Mouse (Mus musculus): ENCODE measurements around the gene Galnt7.
A peak's percentile ranks its signal among the peaks of the same experiment; 100 is the strongest.

The Galnt7 gene

DNA sequence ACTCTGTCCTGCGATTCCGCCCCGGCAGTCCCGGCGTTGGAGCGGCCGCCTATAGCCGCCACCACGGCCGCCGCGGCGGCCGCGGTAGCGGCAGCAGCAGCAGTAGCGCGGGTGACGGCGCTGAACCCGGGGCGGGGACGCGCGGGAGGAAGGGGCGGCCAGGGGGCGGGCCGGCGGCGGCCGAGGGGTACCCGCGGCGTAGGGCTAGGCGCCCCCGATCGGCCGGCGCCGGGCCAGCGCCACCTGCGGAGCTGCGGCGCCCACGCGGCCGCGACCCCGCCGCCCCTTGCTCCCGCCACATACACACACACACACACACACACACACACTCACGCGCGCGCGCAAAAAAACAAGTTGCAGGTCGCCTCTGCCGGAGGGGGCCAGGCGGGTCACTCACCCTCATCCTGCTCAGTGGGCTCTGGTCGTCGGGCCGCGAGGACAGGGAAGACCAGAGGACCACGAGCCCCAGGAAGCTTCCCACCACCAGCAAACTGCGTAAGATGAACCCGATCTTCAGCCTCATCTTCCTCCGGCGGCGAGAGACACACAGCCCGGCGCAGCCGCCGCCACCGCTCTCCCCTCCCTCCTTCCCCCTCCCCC lies at the start of gene Galnt7:
Galnt7 (minus strand) TSS at position 577 of the 600 bp plus-strand sequence.
- peak; percentile 56 to 83 for DNase-seq

DNA sequence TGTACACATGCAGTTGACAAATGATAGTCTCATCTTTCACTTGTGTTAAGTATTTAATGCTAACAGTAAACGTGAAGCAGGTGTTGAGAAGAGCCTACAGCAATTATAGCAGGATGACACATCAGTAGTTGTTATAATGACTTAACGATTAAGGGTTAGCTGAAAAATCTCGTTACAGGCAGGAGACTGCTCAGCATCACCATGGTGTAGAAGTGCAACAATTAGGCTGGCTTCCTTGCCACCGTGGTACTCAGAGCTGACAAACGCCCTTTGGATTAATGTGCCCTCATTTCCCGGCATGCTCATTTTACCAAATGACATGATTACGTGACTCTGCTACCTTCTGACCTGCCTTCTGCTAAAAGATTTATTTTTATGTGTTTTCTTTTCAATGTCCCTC lies 35.8 kb upstream of the Galnt7 start:
- no peak for DNase-seq

DNA sequence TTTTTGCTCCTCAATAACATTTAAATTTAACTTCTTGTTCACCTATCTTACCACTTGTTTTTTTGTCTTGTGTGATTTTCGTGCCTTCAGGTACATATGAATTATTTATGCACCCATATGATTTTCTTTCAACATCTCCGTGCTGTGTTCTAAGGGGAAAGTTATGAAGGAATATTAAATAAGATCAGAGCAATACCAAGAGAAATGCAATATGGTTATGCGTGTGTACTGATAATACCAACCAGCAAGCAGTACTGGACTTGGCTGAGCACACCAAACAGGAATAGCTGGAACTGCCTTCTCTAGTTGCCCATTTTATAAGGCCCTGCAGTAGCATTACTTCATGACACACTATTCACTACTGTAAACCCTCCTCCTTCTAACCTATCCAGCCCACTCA lies 33.0 kb upstream of the Galnt7 start:
- DNase-seq = no peak

DNA sequence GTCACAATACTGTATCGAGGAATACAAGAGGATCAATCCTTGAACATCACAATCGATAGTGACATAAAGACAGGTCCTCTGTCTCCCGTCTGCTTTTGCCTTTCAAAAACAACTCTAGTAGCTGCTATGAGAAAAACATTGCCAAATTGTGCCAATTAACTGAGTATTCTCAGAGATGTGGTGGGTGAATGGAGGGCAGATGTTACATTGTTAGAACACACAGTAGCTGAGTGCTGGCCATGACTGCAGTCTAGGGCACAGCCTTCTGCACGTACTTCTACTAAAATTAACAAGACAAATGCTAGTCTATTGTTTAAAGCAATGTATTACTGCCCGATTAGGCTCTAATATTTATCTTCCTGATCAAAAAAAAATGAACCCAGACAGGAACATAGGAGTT lies 27.2 kb upstream of the Galnt7 start:
- no peak for DNase-seq

DNA sequence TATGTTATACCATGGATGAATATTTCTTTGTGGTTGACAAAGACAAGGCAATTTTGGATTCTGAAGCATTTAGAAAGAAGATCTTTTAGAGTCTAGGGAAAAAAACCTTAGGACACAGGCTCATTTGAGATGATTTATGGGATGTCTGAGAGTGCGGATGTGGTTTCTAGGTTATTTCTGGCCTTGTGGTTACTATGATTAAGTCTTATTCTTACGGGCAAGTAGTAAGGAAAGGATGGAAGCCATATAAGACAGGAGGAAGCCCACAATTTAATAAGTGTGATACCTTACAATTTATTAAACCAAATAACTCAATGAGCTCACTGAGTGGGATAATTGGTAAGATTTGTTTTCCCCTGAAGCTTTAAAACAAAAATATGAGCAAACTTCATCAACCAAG lies 11.3 kb upstream of the Galnt7 start:
- DNase-seq = no peak

DNA sequence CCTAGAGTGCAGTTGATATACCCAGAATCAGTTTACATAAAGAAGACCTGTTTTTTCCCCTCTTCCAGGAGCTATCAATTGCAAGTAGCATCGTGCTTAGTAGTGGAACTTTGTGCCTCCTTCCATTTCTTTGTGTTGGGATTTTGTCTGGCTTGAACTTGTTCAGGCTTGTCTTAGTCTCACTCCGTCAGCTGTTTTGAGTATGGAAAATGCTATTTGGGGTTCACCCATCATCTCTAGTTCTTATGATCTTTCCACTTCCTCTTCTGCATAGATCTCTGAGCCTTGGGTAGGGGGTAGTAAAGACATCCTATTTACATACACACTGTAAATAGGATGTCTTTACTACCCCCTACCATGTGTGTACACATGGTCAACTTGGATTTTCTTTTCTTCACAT lies 7.2 kb upstream of the Galnt7 start:
- no peak for DNase-seq

DNA sequence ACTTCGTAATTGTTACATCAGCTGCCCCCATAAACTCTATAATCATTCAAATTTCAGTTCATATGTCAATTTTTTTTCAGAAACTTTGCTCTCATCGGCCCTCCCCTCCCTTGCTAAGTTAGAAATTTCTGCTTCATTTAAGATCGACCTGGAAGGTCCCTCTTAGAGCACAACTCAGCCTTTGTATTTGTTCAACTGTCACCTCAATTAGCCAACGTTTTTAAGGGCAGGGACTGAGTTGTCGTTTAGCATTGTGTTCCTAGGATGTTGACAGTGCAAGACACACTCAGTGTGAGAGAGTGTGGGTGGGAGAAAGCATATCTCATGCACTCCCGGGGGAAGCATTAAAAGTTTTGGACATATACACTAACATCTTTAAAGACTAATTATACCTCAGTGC lies 3.6 kb upstream of the Galnt7 start:
- DNase-seq = no peak

DNA sequence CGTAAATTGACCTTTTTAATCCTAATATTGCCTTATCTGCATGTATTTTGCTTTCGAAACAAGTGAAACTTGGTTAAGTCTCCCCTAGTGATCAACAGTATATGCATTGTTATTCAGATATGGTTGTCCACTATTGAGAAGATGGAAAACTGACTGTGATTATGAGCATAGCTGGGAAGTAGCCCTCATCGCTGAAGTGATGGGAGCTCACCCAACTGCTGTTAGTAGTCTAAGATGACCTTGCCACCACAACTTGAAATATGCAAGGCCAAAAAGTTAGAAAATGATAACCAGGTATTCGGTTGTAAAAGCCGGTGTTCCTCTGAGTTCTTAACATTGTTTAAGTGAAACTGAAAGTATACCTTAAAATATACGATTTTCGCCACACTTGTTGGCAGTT lies 1.3 kb upstream of the Galnt7 start:
- no peak for DNase-seq

DNA sequence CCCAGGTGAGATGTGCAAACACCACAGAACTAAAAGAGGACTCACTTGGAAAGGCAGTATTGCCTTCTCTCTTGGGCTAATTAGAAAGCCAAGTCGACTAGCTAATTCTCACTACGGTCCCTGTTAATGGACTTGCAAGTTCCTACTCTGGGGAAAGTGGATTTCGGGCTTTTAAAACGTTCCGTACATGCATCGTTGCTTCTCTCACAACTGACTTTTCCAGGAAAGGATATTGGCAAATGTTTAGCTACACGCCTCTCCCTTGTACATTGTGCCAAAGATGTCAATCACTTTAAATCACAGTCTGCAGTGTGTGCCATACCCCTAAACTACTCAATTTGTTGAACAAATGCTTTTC lies 915 bp upstream of the Galnt7 start:
- DNase-seq = peak; percentile 9 to 11

DNA sequence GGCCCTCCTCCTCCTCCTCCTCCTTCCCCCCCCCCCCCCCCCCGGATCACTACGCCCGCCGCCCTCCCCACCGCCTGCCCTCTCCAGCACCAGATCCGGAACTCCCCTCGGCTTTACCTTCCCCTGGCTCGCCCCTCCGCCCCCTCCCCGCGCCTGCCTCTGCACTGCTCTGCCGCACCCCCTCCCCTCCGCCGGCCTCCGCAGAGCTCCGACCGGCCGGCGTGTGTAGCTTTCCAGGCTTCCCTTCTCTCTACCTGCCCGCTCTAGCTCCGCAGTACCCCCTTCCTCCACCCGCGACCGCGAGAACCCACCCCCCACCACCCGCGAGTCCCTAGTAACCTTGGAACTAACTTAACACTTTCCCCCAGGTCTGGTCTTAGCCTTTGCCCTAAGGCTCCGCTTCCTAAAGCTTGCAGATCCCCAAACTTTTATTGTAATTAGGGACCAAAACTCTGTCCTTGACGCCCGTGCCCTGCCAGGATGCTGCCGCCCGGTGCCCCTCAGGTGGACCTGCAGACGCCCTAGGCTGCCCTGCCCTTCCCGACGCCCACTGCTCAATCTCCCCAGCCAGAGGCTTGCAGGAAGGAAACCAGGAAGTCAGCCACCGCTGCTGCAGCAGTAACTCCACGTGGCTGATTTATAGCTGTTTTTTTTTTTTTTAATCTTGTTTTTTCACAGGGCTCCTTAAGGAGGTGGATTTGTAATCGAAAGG lies 380 bp upstream of the Galnt7 start:
- DNase-seq = peak; percentile 38 to 62

DNA sequence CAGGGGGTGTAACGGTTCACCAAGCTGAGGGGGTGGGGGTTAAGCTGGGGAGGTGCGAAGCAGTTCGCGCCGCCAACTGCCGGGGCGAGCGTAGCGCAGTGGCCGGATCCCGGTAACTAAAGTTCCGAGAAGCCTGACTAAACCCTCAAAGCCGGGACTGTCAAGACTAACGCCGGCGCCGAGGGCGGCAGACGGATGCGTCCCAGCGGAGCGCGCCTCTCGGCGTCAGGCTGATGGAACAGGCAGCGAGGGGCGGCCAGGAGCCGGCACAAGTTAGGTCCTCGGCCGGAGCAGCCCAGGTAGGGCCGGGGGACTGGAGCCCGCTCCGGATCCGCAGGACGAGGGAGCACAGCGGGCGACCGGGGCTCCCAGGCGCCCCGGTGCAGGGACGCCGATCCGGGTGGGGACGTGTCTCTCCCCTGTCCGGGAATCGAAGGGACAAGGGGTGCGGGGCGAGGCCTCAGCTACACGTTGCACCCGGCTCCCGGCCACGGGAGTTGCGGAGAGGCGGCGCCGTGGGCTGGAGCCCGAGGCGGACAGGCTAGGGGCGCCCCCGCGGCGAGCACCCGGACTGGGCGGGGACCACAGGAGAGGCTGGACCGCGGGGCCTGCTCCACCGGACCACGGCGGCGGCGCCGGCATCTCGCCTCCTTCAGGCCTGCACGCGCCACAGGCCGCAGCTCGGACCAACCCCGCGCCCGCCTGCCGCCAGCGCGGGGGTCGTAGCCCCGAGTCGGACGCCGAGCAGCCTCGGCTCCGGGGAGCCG lies 960 bp downstream of the Galnt7 start:
- peak; percentile 68 to 83 for DNase-seq

DNA sequence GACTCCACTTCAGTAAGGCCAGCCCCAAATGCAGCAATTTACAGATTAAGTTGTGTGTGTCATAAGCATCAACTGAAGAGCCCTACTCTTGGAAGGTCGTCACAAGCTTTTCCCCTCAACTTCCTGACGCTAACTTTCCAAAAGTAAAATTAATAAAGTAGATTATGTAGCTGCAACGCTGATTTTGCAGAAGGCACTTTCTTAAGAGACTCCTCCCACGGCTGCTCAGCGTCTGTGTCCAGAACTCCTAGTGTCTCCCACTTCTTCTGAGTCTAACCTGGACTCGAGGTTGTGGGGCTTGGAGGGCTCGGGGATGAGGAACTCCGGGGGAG lies 1.5 kb downstream of the Galnt7 start:
- DNase-seq = no peak

DNA sequence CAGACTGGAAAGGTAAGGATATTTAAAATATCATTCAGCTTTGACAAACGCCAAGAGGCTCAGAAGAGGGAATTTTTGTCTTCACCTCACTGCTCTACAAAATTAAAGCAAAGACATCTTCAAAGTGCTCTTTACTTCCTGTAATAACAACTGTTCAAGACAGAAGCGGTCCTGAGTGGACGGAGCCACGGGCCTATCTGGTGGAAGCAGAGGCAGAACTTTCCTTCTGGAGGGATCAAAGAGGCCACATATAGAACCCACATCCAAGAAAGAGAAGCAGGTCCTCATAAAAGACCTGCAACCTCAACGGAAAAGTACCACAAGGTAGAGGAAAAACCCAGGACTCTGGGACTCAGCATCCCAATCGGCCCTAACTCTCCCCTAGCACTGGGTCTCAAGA lies 2.6 kb downstream of the Galnt7 start:
- DNase-seq = no peak

DNA sequence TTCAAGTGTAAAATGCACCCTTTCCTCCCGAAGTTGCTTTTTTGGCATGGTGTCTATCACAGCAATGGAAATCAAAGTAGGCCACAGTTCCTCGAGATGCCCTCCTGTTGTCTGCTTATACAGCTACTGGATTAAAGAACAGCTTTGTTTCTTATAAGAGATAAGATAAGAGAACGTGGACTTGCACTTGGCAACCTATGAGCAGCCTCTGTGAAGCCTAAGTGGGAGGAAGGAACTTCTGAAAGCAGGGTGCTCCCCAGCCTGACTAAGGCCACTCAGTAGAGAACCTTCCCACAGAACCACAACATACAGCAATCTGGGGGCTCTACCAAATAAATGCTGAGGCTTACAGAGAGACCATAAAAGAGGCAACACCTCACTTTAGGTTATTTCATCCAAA lies 5.3 kb downstream of the Galnt7 start:
- no peak for DNase-seq

DNA sequence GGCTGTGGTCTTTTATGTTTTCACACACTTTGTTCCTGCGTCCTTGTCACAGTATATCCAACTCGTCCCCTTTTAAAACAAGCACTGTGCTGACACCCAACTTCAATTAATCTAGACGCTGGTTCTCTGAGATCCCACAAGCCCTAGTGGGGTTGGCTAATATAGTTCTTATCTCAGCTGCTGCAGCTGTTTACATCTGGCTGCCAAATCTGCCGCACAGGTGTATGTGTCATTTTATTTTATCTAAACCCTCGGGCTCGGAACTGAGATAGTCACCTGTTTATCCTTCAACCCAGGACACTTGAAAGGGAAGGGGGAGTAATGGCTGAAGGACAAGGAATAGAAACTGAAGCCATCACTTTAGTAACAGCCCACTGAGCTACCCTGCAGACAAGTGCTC lies 8.6 kb downstream of the Galnt7 start:
- DNase-seq = no peak

DNA sequence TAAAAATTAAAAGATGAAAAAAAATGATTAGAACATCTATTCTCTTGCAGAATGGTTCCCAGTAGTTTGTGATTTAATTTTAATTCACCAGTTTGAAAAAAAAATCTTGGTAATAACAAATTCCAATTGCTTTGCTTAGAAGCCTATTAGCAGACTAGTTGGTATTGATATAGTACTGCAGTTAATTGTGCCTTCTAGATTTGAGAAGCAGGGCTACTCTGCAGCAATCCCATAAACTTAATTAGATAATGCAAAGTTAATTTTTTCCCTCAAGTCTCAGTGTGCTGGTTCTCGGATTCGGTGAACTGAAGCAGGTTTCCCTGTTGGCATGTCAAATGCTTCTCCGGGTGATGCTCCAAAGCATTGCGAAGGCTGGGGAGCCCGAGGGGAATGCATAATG lies 10.1 kb downstream of the Galnt7 start:
- DNase-seq = no peak

DNA sequence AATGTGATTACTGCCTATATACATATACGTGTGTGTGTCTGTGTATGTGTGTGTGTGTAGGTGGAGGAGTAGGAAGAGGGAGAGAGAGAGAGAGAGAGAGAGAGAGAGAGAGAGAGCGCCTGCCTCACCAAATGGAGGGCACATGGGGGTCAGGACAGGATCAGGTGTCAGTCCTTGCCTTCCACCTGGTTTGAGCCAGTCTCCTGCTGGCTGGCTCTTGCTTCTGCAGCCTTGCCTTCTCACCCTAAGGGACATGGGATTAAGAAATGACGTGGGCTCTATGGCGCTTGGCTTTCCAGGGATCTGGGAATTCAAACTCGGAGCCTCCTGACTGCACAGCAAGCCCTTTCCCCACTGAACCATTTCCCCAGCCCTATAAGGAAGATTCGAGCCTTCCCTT lies 13.9 kb downstream of the Galnt7 start:
- DNase-seq = no peak

DNA sequence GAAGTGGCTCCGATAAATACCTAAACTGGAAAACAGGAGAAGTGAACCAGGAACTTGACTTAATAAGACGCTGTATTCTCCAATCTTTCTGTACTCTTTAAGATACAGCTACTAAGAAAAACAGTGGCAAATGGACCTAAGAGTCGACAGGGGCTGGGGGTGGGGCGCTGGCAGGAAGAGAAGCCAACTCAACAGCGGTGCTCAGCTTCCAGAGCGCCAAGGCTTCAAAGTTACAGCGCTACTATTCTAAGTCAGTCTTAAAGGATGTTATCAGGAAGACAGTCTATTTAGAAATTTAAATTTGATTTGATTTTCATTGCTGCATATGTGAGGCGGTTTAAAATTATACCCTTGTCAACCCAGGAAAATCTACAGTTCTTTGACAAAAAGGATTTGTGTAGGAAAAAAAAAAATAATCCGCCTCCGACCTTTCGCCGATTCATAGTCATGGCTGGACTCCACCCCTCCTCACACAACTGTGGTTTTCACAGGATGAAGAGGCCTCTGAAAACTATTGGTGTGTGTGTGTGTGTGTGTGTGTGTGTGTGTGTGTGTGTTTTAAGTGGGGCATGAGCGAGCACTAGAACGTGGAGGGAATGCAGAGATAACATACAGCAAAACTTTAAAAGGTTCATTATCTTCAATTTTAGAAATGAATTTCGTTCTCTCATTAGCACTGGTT lies 15.1 kb downstream of the Galnt7 start:
- no peak for DNase-seq

DNA sequence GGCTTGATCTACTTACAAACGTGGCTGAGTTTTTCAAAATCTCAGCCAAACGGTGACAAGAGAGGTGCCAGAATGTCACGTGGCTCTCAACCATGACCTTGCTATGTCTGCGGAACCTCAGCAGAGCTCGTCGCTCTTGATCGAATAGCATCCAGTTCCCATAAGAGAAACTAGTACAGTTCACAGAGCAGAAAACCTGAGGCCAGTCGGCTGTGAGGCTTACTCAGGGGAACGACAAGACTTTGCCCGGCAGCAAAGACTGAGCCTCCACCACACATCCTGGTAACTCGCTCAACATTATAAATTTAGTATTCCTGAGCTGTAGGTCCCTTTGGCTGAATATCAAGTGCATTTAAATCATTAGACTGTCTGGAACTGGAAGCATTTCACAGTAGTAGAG lies 16.1 kb downstream of the Galnt7 start:
- peak in 1 of 2 experiments; percentile 38 for DNase-seq

DNA sequence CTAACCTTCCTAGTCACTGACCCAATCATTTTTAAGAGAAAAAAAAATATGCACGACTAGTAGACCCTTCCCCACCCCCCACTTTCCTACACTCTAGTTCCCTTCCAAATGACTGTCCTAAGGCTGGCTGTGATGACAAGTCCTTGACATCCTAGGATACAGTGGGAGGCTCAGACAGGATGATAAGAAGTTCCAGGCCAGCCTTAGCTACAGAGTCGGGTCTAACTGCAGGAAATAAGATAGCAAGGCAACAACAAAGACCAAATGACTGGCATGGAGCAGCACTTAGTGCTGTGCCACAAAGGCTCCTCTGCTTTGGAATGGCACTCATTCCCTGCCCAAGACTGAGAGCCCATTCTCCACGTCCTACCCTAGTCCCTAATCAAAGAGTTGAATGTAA lies 16.6 kb downstream of the Galnt7 start:
- DNase-seq = no peak

DNA sequence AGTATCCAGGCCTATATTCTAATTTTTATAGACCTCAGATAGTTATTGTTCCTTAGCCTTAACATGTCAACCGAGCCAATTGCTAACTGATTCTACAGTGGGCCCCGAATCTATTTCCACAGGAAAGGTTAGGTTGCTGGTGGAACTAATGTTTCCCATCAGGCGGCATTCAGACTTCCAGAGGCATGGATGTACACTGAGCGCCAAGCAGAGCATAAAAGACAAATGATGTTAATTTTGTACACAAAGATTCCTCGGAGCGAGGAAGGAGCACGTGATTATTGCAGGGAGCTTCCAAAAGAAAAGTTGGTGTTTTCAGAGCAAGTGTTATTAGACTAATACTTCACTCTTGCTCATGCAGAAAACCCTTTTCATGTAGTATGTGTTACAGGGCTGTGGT lies 21.1 kb downstream of the Galnt7 start:
- no peak for DNase-seq

DNA sequence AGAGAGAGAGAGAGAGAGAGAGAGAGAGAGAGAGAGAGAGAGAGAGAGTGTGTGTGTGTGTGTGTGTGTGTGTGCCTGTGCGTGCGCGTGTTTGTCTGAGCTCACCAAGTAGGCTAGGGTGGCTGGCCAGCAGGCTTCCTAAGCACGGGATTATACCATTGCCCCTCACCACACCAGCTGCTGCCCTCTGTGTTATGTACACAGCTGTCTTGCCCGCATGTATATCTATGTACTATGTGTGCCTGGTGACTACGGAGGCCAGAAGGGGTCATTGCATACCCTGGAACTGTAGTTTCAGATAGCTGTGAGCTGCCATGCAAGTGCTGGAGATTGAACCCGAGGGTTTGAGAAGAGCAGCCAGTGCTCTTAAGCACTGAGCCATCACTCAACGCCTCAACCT lies 22.7 kb downstream of the Galnt7 start:
- no peak for DNase-seq

DNA sequence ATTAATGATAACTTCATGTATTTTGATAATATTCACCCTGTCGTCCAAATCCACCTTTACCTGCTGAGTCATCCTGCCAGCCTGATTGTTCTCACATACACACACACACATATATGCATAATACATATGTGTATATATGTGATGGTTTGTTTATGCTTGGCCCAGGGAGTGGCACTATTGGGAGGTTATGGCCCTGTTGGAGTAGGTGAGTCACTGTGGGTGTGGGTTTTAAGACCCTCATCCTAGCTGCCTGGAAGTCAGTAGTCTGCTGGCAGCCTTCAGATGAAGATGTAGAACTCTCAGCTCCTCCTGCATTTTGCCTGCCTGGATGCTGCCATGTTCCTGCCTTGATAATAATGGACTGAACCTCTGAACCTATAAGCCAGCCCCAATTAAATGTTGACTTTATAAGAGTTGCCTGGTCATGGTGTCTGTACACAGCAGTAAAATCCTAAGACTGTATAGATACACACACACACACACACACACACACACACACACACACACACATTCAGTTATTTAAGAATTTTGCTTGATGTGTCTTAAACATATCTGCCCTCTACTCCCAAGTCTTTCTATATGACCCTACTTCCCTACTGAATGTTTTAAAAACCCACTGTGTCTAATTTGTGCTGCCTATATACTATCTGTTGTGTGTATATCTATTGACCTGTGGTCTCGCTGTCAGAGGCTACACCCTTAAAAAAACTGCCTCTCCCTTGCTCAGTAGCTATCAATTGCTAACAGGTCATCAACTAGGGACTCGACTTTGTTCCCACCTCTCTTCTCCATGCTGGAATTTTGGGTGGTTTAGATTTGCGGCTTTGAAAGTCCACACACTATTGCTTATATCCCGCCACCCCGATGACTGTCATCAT lies 23.8 kb downstream of the Galnt7 start:
- no peak for DNase-seq
